Mouse (Mus musculus) urinary bladder, postnatal 4 days (tissue): ENCODE data around the gene H2-Ke6.
A peak's percentile ranks its signal among the peaks of the same experiment; 100 is the strongest.
"Not testable (repeated sequence)": the region's sequence is repeated elsewhere in the genome, so short reads cannot be mapped to it uniquely, and the experiment has no call there.

Experiments used
- DNase-seq, 2 experiments: peaks; one replicate each; pipeline ENCODE4 v3.0.0; 2021 to 2022; ENCODE audit warnings: low spot score in 2 of 2

Gene H2-Ke6

DNA sequence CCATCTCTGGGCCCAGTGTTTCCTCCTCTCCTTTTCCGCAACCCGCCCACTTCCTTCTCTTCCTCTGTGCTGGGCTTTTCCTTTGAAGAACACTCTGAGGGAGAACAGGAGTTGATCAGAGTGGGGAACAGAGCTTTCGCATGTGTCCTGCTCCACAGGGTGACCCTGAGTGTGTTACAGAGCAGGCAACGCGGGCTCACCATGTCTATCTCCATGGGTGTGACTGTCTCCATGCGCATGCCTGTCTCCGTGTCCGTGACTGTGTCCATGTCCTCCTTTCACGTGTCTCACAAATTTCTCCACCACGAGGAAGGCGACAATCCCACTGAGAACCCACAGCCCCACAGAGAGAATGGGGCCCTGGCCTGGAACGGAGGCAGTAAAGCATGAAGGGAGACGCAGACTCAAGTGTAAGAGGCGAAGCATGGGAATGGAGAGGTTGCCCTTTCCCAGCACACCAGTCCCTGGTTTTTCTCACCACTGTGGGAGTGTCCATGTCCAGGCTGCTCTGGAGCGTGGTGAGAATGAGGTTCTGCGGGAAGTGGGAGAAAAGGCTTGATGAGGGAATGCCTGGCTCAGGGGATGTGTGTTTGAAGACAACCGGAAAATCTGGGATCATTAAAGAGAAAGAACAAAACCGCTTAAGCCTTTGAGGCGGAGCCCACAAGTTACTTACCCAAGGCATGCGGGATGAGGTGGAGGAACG lies 2.2 kb upstream of the H2-Ke6 start:
- DNase-seq, result peak in 1 of 2 experiments; percentile 52

- peak in 1 of 2 experiments; percentile 50 for DNase-seq
Measured at GRCm38 (mm10) chr17:34029150-34029889, 1.5 kb upstream of the H2-Ke6 start.

GRCm38 (mm10) chr17:34028501-34029149 lies 765 bp upstream of the H2-Ke6 start:
- no peak for DNase-seq

GRCm38 (mm10) chr17:34026917-34027655 lies 774 bp downstream of the H2-Ke6 start:
- no peak for DNase-seq

DNA sequence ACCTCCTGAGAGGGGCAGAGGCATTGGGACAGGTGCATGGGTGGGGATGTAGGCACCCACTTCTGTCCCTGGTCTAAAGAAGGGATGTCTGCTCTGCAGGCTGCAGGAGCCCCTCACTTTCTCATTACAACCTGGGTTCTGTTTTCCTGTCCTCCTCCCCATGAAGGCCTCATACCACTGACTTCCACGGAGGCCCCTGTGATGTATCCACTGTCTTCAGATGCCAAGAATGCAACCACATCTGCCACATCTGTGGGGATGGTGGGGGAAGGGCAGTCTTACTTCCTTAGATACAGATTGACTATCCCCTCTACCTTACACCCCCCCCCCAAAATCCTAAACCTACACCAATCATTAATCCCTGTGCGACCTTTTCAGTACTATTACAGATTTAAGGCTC lies 1.6 kb downstream of the H2-Ke6 start:
- DNase-seq, result no peak

- no peak for DNase-seq
Measured at GRCm38 (mm10) chr17:34025756-34026151, 2.1 kb downstream of the H2-Ke6 start.

DNA sequence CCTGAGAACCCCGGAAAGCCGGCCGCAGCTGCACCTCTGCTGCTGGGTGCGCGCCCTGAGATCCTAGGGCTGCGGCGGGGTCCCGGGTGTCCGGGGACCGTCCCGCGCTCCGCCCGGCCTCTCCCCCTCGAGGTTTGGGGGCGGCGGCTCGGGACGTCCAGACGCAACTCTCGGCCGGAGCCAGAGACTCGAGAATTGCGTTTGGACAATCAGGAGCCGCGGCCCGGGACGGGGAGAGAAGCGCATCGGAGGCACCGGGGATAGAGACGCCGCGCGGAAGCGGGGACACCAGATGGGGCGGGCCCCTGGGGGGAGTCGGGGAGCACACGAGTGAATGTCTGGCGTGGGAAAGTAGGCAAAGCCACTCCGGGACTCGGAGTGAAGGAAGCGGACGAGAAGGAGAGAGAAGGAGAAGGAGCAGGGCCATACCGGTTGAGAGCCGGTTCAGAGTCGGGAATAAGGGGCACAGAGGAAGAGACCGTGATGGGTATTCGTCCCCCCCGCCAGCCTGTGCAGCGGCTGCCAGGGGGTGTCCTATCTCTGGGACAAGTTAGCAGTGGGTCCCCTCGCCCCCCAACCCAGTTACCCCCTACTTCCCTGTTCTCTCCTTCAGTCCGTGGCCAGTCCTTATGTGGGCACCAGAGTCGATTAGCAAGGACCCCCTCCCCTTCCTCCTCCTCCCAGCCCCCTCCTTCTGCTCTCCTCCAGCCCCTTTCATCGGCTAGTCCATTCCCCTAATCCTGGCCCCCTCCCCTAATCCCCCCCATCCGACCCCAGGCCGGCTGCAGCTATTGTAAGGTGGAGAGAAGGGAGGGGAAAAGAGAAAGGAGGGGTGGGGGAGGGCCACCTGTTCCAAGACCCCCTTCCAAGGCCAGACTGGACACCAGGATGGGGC lies 2.8 kb downstream of the H2-Ke6 start:
- DNase-seq, result no peak

GRCm38 (mm10) chr17:34024317-34024821 lies 3.5 kb downstream of the H2-Ke6 start, which contains the start of gene Ring1:
TSS of gene Ring1 (minus strand) at chr17:34024680.
- peak; percentile 84 to 89 for DNase-seq

DNA sequence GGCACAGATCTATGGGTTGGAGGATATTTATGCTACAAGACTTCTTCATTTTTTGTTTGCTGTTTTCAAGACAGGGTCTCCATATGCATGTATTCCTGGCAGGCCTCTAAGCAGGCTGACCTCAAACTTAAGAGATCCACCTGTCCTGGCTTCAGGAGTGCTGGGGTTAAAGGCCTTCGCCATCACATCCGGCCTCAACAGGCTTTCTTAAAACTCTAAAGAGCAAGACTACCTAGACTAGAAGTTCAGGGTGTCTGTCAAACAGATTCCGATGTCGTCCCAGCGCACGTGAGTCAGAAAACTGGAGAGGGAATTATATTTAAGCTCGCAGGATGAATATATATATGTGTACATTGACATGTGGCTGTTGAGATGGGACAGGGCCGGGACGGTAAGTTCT lies 4.2 kb downstream of the H2-Ke6 start:
- DNase-seq, result no peak

GRCm38 (mm10) chr17:34022987-34023386 lies 4.9 kb downstream of the H2-Ke6 start:
- no peak for DNase-seq

GRCm38 (mm10) chr17:34022414-34022783 lies 5.5 kb downstream of the H2-Ke6 start:
- no peak for DNase-seq

GRCm38 (mm10) chr17:34021539-34022413 lies 6.1 kb downstream of the H2-Ke6 start:
- no peak for DNase-seq

- no peak for DNase-seq
Measured at GRCm38 (mm10) chr17:34013436-34013835, 14.4 kb downstream of the H2-Ke6 start.

- no peak for DNase-seq
Measured at GRCm38 (mm10) chr17:34010156-34010555, 17.7 kb downstream of the H2-Ke6 start.

DNA sequence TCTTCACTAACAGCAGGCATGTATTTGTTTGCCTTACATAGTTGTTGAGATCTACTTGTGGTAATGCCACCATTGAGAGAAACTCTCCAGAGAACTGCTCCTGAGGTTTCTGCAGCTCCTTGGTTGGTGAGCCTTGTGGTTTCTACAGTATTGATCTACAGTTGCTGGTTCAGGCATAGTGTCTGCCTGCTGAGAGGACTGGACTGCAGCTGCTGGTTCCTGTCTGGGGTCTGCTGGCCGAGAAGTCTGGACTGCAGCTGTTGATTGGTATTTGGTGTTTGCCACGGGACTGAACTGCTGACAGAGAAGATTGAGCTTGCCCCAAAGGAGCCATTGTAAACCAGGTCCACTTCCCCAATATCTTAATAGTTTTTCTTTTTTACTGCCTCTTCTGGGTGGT lies 21.3 kb downstream of the H2-Ke6 start:
- DNase-seq, result no peak

DNA sequence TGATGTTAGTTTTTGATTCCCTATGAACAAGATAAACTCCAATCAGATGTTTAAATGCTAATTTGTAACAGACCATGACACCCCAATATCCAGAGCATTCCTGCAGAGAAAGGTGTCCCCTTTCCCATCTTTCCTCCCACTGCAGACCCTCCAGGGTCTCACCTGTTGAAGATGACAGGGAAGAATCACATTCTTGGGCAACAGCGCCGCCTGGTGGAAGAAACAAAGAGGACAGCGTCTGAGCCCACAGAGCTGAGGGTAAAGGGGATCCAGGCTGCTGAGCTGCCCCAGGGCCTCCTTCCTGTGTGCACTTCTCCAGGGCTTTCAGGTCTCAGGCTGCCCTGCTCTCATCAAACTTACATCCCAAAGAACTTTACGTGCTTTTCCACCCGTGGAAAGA lies 24.4 kb downstream of the H2-Ke6 start:
- no peak for DNase-seq

- DNase-seq, result not testable (repeated sequence)
Measured at GRCm38 (mm10) chr17:34000796-34001195, 27.1 kb downstream of the H2-Ke6 start.

DNA sequence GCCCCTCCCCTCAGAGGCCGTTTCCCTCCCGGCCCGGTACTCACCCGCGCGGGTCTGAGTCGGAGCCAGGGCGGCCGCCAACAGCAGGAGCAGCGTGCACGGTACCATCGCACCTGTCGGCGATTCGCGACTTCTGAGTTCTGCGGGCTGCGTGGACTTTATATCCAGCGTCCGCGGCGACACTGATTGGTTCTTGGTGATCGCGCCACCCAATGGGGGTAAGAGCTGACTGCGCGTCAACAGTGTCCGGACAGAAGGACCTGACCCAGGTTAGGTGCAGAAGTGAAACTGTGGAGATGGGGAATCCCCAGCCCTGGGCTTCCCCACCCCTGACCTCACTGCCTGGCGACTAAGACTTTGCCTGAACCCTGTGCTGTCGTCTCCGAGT lies 27.7 kb downstream of the H2-Ke6 start, which contains the start of gene H2-K1:
Gene H2-K1 (minus strand): TSS at position 198 of the 388 bp plus-strand sequence.
- DNase-seq, result peak; percentile 76 to 87

- DNase-seq, result no peak
Measured at GRCm38 (mm10) chr17:33999341-34000149, 28.3 kb downstream of the H2-Ke6 start.
